Mouse (Mus musculus) bone marrow, adult 2 months (tissue): Measurements from ENCODE around the gene Nmral1. TPM values are rescaled to one million over a fixed set of nuclear protein-coding genes. Genes with fewer than 3 reads are reported as not detected.
A peak's percentile ranks its signal among the peaks of the same experiment; 100 is the strongest.

ENCODE experiments used
- H3K27ac ChIP-seq: fragments of 200-500 bp; 2 replicates; pipeline ENCODE4 v1.5.1; 2012; ENCODE audit warnings: low read depth, mild to moderate bottlenecking, control low read depth, inconsistent platforms, low read length; ENCODE audit not compliant: control insufficient read depth, poor library complexity, insufficient read depth
- H3K4me1 ChIP-seq: fragments of 200-500 bp; 2 replicates; pipeline ENCODE4 v1.6.1; 2011; ENCODE audit warnings: low read length; ENCODE audit not compliant: control insufficient read depth, insufficient read depth
- H3K4me3 ChIP-seq: fragments of 200-500 bp; replicated peaks from 2 replicates; pipeline ENCODE3; 2011; ENCODE audit warnings: mild to moderate bottlenecking, low read depth, low read length, control low read depth; ENCODE audit not compliant: control insufficient read depth
- CTCF ChIP-seq: fragments of 200-500 bp; IDR thresholded peaks from 2 replicates; pipeline ENCODE4 v1.5.1; 2011; ENCODE audit warnings: low read length, control low read depth; ENCODE audit not compliant: control insufficient read depth, insufficient read depth
- POLR2A ChIP-seq: fragments of 200-500 bp; IDR thresholded peaks from 2 replicates; pipeline ENCODE4 v1.6.1; 2011; ENCODE audit warnings: low read depth, mild to moderate bottlenecking, control low read depth, low read length, borderline replicate concordance; ENCODE audit not compliant: control insufficient read depth
- WGBS: fragments of 180-500 bp; shearing (Covaris S2); methylation state at CpG from one replicate; pipeline ENCODE4 v1.1.7; 2018; 5-methylcytosine and 5-hydroxymethylcytosine counted together
- polyA plus RNA-seq: library from polyadenylated mRNA; stranded (reverse); fragments of >200 nt; gene quantifications from 2 replicates; pipeline ENCODE4 v1.2.4, GENCODE M21; 2011; ENCODE audit warnings: low replicate concordance; ENCODE audit not compliant: missing spikeins, insufficient read depth, insufficient read length

Nmral1 gene
- polyA plus RNA-seq, 1 experiment: 32.5 TPM

GRCm38 (mm10) chr16:4725780-4726527 is 6.8 kb upstream of the Nmral1 start, which contains the start of gene Hmox2:
Gene Hmox2 (plus strand): TSS chr16:4726361.
- 4% methylated on average over 35 of the region's 35 CpGs for WGBS
- TF ChIP-seq CTCF (no peak), POLR2A (peak; percentile 98)
- peaks cover 10% of the 10 kb centered on the region for H3K4me1 ChIP-seq
- peak within 1 kb of the TSS; percentile 91 for H3K27ac ChIP-seq
- H3K4me3 ChIP-seq: peak within 1 kb of the TSS; percentile 93

GRCm38 (mm10) chr16:4725266-4725665 is 6.1 kb upstream of the Nmral1 start:
- H3K4me1 ChIP-seq: peaks cover 10% of the 10 kb centered on the region
- WGBS: 84% methylated on average over 4 of the region's 4 CpGs
- no peak overlapping the region for H3K4me3 ChIP-seq
- no peak overlapping the region for H3K27ac ChIP-seq
- no peak for TF ChIP-seq CTCF
- TF ChIP-seq POLR2A: no peak

- peaks cover 8% of the 10 kb centered on the region for H3K4me1 ChIP-seq
- H3K4me3 ChIP-seq: no peak overlapping the region
- no peak for TF ChIP-seq CTCF
- no peak for TF ChIP-seq POLR2A
- peak overlapping the region; percentile 92 for H3K27ac ChIP-seq
- 17% methylated on average over 3 of the region's 3 CpGs for WGBS
These were observed 3.7 kb upstream of the Nmral1 start for GRCm38 (mm10) chr16:4722915-4723209.

GRCm38 (mm10) chr16:4722128-4722914 is 3.2 kb upstream of the Nmral1 start:
- H3K4me3 ChIP-seq: no peak overlapping the region
- H3K4me1 ChIP-seq: peaks cover 8% of the 10 kb centered on the region
- no peak for TF ChIP-seq CTCF
- TF ChIP-seq POLR2A: no peak
- WGBS: 20% methylated on average over 7 of the region's 7 CpGs
- H3K27ac ChIP-seq: peak overlapping the region; percentile 92

- Histone ChIP-seq H3K4me1 (peaks cover 1% of the 10 kb centered on the region), H3K4me3 (peak overlapping the region; percentile 21), H3K27ac (no peak overlapping the region)
- TF ChIP-seq CTCF (no peak), POLR2A (no peak)
- 38% methylated on average over 3 of the region's 3 CpGs for WGBS
These were observed 1.3 kb downstream of the Nmral1 start for GRCm38 (mm10) chr16:4717866-4718265.

GRCm38 (mm10) chr16:4713861-4714710 is 5.1 kb downstream of the Nmral1 start:
- no peak for TF ChIP-seq CTCF
- no peak for TF ChIP-seq POLR2A
- 84% methylated on average over 17 of the region's 17 CpGs for WGBS
- no peak overlapping the region for H3K27ac ChIP-seq
- no peak overlapping the region for H3K4me3 ChIP-seq
- no peaks in the 10 kb centered on the region for H3K4me1 ChIP-seq

- H3K4me1 ChIP-seq: no peaks in the 10 kb centered on the region
- H3K4me3 ChIP-seq: no peak overlapping the region
- no peak overlapping the region for H3K27ac ChIP-seq
- no peak for TF ChIP-seq POLR2A
- TF ChIP-seq CTCF: no peak
- 94% methylated on average over 4 of the region's 4 CpGs for WGBS
These were observed 8.0 kb downstream of the Nmral1 start for GRCm38 (mm10) chr16:4711173-4711572.

GRCm38 (mm10) chr16:4705541-4705940 is 13.6 kb downstream of the Nmral1 start:
- Histone ChIP-seq H3K4me1 (no peaks in the 10 kb centered on the region), H3K4me3 (no peak overlapping the region), H3K27ac (no peak overlapping the region)
- TF ChIP-seq POLR2A: no peak
- TF ChIP-seq CTCF: no peak
- WGBS: 81% methylated on average over 4 of the region's 4 CpGs
